Mouse (Mus musculus): ENCODE results near the gene Ipo4.

Gene Ipo4

DNA sequence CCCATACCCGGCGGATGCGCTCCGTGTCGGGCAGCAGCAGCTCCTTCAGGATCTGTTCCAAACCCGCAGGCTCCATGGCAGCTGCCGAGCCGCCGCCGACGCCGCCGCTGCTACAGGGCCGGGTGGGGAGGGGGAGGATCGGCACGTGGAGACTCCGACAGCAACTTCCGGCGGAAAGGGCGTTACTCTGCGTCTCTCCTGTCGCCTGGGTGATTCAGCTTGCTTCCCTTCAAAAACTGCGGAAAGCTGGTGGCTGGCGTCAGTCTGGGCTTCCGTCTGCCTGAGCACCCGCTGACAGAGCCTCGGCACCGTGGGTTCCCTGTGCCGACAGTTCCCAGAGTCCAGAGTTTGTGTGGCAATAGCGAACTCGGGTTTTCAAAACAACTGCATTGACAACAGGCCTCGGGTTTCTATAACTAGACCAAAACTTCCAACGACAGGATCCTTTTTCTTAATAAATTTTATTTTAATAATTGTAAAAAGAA is at the start of gene Ipo4:
Ipo4 (minus strand) TSS at position 435 of the 485 bp plus-strand sequence.
- DNase-seq: peak; percentile 80

DNA sequence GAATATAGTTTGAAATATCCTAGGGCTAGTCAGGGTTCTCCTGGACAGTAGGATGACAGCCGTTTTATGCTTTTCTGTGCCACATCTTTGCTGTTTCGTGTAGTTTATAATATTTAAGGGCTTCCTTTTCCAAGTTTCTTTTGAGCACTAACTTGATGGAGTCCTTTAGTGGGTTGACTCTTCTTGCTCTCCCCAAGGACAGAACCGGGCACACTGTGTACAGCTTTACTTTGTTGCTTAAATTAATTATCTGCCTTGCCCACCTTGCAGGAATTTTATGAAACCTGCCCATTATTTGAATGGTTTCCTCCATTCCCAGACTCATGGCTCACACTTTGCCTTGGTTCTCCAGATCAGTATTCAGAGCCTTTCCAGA is 46.3 kb upstream of the Ipo4 start:
- no peak for DNase-seq

DNA sequence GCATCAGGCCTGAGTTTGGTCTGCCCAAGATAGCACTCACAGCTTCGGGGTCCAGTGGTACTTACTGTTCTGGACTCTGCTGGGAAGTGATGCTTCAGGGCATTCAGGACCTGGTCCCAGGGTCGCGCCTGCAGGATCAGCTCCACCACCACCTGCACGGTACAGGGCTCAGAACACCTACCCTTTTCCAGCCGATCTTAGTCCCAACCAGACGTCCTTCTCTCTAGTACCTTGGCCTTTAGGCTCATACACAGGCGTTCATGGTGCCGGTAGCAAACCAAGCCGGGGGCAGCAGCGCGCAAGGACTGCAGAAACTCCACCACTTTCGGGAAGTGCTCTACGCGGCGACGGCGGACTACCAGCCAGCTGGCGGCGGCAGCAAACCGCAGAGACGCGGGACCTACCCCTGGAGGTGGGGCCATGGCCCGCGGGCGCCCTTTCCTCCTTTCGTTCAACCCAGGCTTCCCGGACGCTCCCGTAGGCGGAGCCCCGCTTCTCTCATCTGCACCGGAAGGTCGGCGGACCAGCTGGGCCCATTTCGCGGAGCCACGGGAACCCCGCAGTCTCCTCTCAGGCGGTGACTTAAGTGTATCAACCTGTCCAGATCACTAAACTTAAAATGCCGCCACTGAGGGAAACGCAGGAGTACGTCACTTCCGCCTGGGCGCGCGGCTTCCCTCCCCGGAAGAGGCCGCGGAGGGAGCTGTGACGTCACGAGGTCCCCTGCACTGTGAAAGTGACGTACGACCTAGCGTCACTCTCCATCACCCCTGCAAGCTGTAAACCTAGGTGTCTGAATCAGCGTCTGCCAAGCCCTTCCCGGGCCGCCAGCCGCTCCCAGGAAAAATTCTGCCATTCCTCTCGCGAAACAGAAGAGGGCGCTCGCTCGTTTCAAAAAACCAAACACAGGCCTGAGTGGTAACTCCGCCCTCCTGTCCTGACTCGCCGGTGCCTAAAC is 45.7 kb upstream of the Ipo4 start, which contains the start of gene Tinf2:
Tinf2 (minus strand) TSS at position 661 of the 958 bp plus-strand sequence.
- peak; percentile 98 for DNase-seq

DNA sequence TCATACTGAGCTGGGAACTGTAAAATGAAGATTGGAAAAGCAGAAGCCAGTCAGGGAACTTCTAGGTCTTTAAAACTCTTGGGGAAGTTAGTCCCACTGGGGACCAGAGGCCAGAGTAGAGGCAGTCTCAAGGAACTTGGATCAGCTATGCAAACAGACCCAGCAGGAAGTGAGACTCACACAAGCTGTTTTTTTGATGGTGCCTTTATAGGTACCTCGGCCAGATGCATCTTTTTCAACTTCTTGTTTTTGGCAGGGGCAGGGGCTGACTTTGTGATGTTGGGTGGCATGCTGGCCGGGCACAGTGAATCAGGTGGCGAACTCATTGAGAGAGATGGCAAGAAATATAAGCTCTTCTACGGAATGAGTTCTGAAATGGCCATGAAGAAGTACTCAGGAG is 41.9 kb upstream of the Ipo4 start:
- DNase-seq: no peak

DNA sequence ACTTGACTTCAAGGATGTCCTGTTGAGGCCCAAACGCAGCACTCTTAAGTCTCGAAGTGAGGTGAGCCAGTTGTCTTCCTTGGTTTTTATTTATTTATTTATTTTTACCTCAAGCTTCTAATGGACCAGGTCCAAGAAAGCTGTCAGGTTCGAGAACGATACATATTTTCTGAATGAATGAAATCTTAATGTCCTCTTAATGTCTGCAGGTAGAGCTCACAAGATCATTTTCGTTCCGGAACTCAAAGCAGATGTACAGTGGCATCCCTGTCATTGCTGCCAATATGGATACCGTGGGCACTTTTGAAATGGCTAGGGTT is 36.9 kb upstream of the Ipo4 start:
- no peak for DNase-seq

DNA sequence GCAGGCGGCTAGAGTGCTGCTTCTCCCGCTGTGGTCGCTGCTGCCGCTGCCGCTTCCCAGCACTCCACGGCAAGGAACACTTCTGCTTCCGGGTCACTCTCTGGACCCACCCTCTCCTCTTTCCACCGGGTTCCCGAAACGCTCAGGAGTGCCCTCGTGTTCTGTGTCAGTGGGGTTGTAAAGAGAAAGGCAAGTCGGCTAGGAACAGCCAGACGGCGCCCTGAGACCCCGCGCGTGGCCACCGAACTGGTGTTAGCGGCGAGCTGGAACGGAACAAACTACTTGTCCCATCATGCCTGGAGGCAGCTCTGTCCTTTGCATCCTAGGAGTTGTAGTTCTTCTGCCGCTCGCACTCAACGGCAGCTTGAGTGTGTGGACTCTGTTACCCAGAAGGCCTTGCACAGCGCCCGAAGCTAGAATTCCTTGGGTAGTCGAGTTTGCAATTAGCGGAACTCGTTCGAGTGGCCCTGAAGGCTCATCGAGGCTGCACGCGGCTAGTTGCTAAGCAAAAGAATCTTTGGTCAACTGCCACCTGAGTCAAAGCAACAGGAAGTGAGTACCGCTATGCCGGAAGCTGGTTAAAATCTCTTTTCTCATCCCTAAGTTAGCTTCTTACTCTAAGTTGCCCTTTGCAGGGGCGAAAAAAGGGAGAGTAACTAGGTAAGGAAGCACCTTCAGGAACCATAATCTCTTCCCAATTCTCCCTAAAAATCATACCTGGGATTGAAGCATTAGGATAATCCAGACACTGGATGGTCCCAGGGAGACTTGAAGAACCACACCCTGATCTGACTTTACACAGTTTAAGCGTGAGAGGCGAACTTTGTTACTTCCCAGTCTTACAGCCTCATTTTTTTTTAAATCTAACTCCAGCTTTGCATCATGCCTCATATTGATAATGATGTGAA is 36.3 kb upstream of the Ipo4 start, which contains the start of the genes Gmpr2 and Nedd8:
Gmpr2 (plus strand) TSS at position 109 of the 908 bp plus-strand sequence.
Nedd8 (minus strand) TSS at position 292 of the 908 bp plus-strand sequence.
- peak; percentile 91 for DNase-seq

DNA sequence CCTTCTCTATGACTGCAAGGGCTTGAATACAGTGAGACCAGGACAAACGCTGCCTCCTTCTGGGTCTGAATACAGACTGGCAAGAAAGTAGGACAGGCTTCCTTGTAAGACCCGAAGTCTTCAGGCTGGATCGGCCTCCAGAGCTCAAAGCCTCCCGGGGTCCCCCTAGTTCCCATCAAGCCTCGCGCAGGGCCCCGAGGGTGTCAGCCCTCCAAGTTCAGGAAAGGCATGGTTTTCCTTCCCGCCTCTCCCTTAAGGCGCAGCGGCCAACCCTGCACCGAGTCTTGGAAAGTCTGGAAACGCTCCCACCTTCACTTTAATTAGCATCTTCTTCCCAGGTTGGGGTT is 35.7 kb upstream of the Ipo4 start:
- DNase-seq: no peak

DNA sequence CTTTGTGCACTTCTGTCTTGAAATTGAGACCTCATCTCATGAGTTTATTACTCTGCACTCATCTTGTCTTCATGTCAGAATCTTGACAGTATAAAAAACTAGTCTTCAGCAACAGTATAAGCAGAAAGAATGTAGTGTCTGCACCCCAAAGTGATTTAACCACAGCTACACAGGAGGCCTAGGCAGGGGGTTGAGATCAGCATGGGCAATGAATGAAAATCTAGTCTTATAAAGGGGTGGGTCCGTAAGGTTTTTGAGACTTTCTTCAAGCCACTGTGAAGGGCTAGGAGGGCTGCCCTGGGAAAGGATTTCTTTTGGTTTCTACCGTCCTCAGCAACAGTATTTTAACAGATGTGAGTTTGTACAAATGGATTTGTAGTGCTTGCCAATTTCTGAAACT is 24.9 kb upstream of the Ipo4 start:
- no peak for DNase-seq

DNA sequence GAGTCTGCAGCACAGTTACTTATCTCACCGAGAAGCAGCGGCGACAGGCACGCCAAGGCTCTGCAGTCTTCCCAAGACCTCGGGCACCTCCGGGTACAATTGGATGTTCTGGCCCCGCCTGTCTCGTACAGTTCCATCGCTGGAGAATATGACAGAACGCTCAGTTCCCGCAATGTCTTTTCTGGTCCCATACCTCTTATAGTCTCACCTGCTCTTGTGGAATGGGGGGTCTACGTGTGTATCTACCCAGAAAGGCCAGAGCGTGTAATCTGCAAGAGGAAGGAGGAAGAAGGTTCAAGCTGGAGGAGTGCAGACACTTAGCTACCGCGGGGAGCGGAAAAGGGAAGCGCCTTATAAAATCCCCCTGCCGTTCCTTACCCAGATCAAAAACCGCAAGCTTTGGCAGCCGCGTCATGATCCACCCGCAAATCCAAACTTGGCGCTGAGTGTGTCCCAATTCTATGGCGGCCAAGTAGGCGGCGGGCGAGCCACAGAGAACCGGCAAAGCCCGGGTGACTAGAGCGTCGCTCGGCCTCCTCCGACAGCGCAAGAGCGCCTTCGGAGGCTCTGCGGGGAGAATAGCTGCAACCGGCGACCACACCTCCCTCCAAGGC is 24.3 kb upstream of the Ipo4 start, which contains the start of gene Mdp1:
Mdp1 (minus strand) TSS at position 549 of the 614 bp plus-strand sequence.
- peak; percentile 73 for DNase-seq

DNA sequence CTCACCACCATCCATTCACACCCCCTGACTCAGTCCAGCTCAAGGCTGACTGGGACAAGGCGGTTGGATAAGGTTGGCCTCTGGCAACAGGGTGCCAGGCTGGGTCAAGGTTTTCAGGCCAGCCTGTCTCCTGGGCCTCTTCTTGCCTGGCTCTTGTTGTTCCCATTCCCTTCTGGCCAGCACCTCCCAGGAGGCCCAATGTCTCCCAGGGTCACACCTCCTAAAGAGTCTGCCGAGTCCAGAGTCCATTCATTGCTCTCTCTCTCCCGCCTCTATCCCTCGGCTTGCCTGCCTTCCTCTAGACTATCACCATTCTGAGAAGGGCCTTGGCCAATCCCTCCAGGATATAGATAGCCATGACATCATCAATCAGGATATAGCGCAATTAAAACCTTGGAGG is 22.3 kb upstream of the Ipo4 start:
- no peak for DNase-seq

DNA sequence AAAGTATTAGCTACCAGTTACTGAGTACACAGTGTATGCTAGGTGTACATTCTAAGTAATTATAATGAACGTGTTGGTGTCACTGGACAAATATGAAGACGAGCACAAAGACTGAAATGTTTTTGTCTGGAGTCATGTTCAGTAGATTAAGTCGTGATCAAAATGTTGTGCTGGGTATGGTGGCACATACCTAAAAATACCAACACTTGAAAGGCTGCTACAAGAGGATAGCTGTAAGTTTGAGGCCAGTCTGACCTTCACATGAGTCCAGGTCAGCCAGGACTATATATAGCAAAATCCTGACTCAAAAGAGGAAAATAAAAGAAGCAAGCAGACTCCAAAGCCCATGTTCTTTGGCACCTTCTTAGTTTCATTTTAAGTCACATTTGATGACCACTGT is 21.2 kb upstream of the Ipo4 start:
- no peak for DNase-seq

DNA sequence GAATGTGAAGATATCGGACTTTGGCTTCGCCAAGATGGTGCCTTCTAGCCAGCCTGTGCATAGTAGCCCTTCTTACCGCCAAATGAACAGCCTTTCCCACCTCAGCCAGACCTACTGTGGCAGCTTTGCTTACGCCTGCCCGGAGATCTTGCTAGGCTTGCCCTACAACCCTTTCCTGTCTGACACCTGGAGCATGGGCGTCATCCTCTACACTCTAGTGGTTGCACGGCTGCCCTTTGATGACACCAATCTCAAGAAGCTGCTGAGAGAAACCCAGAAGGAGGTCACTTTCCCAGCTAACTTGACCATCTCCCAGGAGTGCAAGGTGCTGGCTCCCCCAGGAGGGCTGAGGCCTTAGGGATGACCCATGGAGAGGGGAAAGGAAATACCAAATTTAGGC is 15.8 kb upstream of the Ipo4 start:
- DNase-seq: no peak

DNA sequence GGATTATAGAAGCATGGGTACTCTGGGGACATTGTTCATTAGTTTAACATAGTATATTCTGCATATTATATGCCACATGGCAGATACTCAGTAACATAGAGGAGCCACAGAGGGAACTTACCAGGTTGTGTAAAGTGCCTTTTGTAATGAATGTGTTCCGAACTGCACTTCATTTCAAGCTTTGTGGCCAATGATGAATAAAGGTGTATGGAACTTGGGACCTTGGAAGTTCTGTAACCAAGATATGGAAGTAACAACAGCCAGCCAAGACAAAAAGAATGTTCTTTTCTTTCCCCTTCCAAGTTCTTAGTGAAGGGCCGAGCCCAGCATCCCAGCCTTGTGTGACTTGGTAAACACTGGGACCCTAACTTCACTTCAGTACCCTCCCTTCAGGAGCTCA is 14.1 kb upstream of the Ipo4 start, which contains the start of gene Tssk4:
Tssk4 (plus strand) TSS at position 301 of the 400 bp plus-strand sequence.
- no peak for DNase-seq

DNA sequence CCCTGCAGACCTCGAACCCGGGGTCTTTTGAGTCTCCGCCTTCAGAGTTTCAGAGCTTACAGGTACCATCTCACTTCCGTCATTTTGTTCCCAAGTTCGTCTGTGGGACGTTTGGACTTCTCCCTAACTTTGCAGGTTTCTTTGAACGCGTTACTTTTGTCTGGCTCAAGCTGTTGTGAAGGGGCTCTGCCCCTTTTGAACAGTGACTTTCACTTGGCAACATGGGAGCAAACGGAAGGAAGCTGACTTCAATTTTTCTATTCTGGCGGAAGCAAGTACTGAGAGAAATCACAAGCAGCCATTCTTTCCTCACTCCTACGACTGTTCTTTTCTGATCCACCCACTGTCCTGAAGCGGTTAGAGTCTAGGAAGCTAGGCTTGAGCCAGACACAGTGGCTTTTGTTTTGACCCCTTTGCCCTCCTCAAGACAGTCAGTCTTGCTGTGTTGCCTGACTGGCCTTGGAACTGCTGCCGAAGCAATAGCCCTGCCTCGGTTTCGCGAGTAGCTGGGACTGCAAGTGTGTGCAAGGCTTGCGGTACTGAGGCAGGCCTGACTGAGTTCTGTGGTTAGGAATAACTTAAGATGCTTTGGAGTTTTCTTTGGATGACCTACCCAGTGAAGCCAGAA is 8.6 kb upstream of the Ipo4 start:
- DNase-seq: no peak

DNA sequence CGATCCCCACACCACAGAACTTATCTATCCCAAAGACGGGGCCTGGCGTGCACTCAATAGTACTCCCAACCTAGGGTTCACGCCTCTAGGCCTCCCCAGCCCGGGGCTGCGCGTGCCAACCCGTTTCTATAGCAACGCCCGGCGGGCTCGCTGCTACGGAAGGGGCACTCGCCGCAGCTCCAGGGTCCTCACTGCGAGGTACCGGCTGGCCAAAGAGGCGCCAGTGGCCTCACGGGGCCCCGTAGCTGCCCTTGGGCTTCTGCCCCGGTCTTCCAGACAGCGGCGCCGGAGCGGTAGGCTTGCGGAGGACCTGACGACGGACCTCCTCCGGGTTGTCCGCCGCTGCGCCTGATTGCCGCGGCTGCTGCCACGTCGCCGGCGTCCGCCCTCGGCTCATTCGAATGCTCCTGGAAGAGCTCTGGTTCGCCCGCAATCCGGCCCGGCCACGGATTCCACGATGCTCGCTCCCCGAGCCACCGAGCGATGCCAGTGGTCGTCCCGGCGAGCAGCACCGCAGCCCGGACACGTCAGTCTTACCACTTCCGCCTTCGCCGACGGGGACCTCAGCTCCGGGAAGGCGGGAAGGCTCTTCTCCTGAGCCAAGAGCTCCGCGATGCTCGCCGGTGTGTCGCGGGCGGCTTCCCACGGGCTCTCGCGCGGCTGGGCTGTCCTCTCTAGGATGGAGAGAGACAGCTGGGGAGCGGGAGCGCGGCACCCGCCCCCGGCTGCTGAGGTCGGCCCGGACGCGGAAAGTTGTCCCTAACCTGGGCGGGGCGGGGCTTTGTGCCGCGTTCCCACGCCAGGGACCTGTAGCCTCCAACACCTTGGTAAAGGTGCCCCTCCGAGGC is 7.5 kb upstream of the Ipo4 start, which contains the start of gene Tm9sf1:
Tm9sf1 (minus strand) TSS at position 747 of the 848 bp plus-strand sequence.
- DNase-seq: peak; percentile 86

DNA sequence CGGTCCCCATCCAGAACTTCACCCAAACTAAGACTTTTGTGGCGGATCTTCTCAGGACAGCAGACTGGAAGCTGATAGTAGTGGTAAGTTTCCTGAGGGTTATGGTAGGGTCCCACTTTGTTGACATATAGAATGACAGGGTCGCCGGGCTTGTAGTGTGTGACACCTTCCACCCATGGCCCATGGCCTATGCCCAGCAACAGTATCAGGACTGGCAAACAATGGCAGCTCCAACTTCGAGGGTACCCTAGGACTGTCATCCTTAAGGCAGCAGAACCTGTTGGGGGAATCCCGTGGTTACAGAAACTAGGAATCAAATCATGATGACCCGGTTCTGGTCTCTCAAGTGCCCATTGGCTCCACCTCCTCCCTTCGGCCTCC is 6.9 kb upstream of the Ipo4 start:
- no peak for DNase-seq

DNA sequence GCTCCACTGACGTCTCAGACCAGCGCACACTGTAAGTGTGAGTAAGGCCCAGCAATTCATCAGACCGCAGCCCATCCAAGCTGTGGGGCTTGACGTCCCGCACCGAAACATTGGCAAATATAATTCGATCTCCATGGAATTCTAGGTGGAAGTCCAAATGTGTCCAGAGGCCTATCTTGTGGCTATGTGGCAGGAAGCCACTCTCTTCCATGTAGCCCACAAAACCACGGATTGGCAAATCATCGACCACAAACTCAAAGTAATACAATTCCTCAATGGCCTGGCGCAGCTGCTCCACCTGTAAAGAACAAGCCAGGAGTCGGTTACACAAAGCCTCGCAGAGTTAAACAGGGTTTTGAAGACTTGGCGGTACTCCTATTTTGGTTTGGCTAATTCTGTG is 5.5 kb upstream of the Ipo4 start:
- DNase-seq: no peak

DNA sequence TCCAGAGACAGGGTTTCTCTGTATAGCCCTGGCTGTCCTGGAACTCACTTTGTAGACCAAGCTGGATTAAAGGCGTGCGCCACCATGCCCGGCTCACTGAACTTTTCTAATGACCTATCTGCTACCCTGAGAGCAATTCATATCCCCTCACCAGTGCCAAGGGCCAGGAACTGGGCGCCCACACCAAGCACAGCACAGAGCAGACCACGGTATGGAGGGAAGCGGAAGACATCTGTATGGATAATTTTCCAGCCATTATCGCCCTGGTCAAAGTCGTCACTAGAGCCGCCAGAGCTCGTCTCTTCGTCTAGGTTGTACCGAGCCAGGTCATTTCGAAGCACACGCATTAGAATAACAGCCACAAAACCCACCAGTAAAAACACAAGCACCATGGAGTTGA is 5.1 kb upstream of the Ipo4 start:
- no peak for DNase-seq

DNA sequence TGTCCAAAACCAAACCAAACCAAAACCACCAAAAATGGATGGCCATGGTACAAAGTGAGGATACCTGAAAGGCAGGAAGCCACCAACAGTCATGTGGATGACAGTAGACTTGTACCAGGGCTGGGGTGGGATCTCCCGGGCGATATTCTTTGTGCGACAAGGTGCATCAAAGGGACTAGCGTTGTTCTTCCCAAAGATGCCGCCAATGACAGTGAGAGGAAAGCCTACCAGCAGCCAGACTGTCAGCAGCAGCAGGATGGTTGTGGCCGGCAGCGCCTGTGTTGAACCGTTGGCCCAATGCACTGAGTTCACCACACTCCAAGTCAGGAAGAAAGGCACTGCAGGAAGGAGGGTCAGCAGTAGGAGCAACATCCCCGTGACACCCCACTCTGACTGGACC is 2.0 kb upstream of the Ipo4 start, which contains the start of gene Gm49378:
Gm49378 (minus strand) TSS at position 101 of the 400 bp plus-strand sequence.
- DNase-seq: no peak

DNA sequence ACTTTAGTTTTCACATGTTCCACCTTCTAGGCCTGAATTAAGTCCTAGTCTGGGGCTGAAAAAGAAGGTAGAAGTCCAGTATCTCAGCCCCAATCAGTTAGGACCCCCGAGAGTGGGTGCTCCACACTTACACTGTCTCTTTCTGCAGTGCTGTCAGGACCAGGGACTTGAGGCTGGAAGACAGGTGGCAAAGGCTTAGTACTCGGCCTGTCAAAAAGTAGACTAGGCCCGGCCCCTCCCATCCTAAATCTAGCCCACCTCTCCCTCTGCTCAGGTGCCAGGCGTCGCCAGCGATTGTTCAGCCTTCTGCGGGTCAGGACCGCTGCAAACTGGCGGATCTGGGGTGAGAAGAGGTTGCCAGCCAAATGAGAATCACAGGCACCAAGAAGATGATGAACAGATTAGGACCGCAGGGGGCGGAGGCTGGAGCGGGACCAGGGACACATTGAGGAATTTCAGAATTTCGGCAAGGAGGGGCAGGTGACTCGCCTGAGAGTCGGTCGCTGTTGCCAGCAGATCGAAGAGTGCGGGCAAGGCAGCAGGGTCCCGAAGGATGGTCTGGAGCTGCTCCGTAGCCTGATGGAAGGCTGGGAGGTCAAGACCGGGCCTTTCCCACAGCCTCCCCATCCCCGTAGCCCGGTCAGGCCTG is 759 bp downstream of the Ipo4 start:
- peak; percentile 72 for DNase-seq

DNA sequence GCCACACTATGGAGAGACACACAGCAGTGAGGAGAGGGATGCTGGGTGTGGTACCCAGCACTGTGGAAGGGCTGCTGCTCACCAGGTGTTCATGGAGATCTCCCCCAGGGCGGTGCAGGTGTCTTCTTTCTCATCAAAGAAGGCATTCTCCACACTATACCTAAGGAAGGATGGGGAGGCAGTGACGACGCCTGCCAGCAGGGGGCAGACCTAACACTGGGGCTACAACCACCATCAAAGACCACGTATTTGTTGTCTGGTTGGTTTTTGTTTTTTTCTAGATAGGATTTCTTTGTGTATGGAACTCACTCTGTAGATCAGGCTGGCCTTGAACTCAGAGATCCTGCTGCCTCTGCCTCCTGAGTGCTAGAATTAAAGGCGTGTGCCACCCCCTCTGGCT is 6.4 kb downstream of the Ipo4 start:
- no peak for DNase-seq

All from cerebellum, adult 11-12 months (tissue).